Mouse (Mus musculus): Measurements from ENCODE around the gene Ubap1.

The Ubap1 gene

GRCm38 (mm10) chr4:41357154-41357553 lies 8.4 kb downstream of the Ubap1 start:
- DNase-seq (ENCODE audit: low spot score) = no peak

- no peak for DNase-seq (ENCODE audit: low spot score)
Measured at GRCm38 (mm10) chr4:41358669-41359068, 9.9 kb downstream of the Ubap1 start.

DNA sequence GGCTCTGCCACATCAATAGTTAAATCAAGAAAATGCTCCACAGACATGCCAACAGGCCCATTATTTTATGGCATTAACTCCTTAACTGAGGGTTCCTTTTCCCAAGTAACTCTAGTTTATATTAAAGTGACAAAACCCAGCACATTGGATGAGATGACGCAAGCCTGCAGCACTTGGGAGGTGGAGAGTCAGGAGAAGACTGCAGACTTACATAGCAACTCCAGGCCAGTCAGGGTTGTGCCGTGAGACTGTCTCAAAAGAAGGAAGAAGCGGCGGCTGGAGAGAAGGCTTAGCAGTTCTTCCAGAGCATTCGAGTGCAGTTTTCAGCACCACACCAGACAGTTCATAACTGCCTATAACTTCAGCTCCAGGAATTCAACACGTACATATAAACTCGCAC lies 10.6 kb downstream of the Ubap1 start:
- no peak for DNase-seq (ENCODE audit: low spot score)

GRCm38 (mm10) chr4:41361059-41361458 lies 12.3 kb downstream of the Ubap1 start:
- no peak for DNase-seq (ENCODE audit: low spot score)

- DNase-seq (ENCODE audit: low spot score) = no peak
Measured at GRCm38 (mm10) chr4:41368198-41368597, 19.4 kb downstream of the Ubap1 start.

- DNase-seq (ENCODE audit: low spot score) = no peak
Measured at GRCm38 (mm10) chr4:41369702-41370437, 21.1 kb downstream of the Ubap1 start.

GRCm38 (mm10) chr4:41377567-41377966 lies 28.8 kb downstream of the Ubap1 start:
- DNase-seq (ENCODE audit: low spot score) = no peak

DNA sequence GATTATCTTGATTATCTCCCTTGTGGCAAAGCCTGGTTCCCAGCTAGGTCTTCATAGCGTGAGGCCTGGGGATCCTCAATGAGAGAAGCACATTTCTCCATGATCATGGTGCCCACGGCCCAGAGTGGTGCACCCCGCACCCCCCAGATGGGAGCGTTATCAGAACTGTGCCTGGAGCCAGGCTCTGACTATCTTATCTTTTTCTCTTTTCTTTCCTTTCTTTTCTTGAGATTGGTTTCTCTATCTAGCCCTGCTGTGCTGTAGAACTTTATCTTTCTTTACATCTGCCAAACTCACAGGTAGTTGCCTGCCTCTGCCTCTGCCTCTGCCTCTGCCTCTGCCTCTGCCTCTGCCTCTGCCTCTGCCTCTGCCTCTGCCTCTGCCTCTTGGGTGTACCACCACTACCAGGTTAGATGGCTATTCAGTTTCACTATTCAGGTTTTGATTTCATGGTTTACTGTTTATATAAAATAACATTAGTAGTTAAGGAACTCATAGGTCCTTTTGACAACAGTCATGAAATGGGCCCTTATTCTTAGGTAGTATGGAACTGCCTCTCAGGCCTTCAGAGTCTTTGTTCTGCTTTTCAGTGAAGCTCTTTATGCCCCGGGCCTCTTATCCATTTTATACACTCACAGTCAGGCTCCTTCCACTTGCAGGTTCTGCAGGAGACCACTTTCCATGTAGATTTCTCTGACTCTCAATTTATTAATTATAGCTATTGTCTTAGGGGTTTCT lies 32.6 kb downstream of the Ubap1 start:
- DNase-seq (ENCODE audit: low spot score) = no peak

GRCm38 (mm10) chr4:41386412-41386975 lies 37.7 kb downstream of the Ubap1 start:
- DNase-seq (ENCODE audit: low spot score) = no peak

- peak; percentile 33 for DNase-seq (ENCODE audit: low spot score)
Measured at GRCm38 (mm10) chr4:41387755-41388469, 39.1 kb downstream of the Ubap1 start.

GRCm38 (mm10) chr4:41388616-41389015 lies 39.8 kb downstream of the Ubap1 start:
- DNase-seq (ENCODE audit: low spot score) = no peak

DNA sequence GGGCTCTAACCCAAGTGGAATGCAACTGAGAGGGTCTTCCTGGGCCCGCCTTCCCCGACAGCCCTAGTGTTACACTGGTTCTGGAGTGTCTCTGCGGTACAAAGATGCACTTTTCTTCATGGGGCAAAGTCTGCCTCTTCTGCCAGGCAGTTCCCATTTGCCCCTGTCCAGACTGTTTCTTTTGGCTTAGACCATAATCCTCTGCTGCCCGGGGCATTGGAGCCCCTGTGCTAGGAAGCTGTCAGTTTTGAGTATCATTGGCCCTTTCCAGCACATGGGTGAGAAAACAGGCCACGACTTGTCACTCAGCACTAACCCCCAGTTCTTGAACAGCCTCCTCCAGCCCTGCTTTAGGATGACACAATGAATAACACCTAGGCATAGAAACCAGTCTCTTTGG lies 40.4 kb downstream of the Ubap1 start:
- no peak for DNase-seq (ENCODE audit: low spot score)

DNA sequence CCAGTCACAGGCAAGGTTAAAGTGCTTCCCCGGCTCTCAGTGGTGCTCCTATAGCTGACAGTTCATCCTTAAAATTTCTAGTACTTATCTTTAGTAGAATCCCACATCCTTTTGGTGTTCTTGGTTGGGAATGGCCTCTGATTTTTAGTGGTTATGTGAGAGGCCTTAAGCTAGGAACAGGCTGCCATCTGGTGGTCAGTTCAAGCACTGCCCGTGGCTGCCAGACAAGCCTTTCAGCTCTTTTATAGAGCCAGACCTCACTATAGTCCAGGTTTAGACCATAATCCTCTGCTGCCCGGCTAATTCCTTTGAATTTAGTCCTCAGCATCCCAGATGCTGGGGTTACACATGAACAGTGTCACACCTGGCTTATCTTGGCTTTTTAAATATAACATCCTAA lies 41.3 kb downstream of the Ubap1 start:
- DNase-seq (ENCODE audit: low spot score) = peak; percentile 87

GRCm38 (mm10) chr4:41391015-41391414 lies 42.2 kb downstream of the Ubap1 start:
- no peak for DNase-seq (ENCODE audit: low spot score)

GRCm38 (mm10) chr4:41394651-41395050 lies 45.9 kb downstream of the Ubap1 start:
- no peak for DNase-seq (ENCODE audit: low spot score)

GRCm38 (mm10) chr4:41398353-41398752 lies 49.6 kb downstream of the Ubap1 start:
- DNase-seq (ENCODE audit: low spot score) = no peak

DNA sequence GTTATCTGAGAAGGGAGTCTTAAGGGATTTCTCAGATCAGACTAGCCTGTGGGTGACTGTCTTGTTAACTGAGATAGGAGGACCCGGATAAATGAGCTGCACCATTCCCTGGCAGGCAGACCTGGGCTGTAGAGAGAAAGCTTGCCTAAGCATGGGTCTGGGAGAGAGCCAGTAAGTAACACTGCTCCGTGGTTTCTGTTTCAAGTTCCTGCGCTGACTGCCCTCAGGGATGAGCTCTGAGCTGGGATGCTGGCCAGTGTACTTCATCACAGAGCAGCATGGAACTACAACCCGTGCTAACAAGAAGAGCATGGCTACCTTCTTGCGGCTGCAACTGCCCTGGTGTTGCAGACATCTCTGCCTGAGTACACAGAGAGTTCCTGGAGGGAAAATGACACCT lies 51.1 kb downstream of the Ubap1 start:
- peak; percentile 44 for DNase-seq (ENCODE audit: low spot score)

- no peak for DNase-seq (ENCODE audit: low spot score)
Measured at GRCm38 (mm10) chr4:41401167-41401566, 52.4 kb downstream of the Ubap1 start.

GRCm38 (mm10) chr4:41401573-41401972 lies 52.8 kb downstream of the Ubap1 start:
- DNase-seq (ENCODE audit: low spot score) = no peak

- DNase-seq (ENCODE audit: low spot score) = no peak
Measured at GRCm38 (mm10) chr4:41406597-41406996, 57.8 kb downstream of the Ubap1 start.

GRCm38 (mm10) chr4:41407353-41407752 lies 58.6 kb downstream of the Ubap1 start:
- DNase-seq (ENCODE audit: low spot score) = no peak

- DNase-seq (ENCODE audit: low spot score) = no peak
Measured at GRCm38 (mm10) chr4:41409341-41409740, 60.5 kb downstream of the Ubap1 start.

GRCm38 (mm10) chr4:41416966-41417365 lies 68.2 kb downstream of the Ubap1 start:
- DNase-seq (ENCODE audit: low spot score) = no peak

Measured in urinary bladder, postnatal 14 days (tissue).